Mouse (Mus musculus) CH12.LX (cell line): ENCODE data around the gene Myh1.

Source experiments
- CTCF ChIP-seq, 2 experiments: IDR thresholded peaks in 1 of 2; conservative IDR thresholded peaks in 1 of 2; 2 replicates each; pipeline ENCODE4 v1.5.1; 2011 to 2012; ENCODE audit warnings: low read depth in 2 of 2, low read length in 2 of 2, improper control_type of control experiment in 1 of 2, inconsistent platforms in 1 of 2, mild to moderate bottlenecking in 1 of 2, moderate library complexity in 1 of 2
- EP300 ChIP-seq: IDR thresholded peaks from 2 replicates; pipeline ENCODE4 v1.6.1; 2011; ENCODE audit warnings: low read length, improper control_type of control experiment
- MEF2A ChIP-seq: IDR thresholded peaks from 2 replicates; pipeline ENCODE4 v1.6.1; 2014; ENCODE audit warnings: low read depth, mild to moderate bottlenecking, inconsistent platforms, low read length, improper control_type of control experiment, borderline replicate concordance
- POLR2A ChIP-seq: IDR thresholded peaks from 2 replicates; pipeline ENCODE4 v1.6.1; 2011; ENCODE audit warnings: low read depth, mild to moderate bottlenecking, improper control_type of control experiment, low read length

DNA sequence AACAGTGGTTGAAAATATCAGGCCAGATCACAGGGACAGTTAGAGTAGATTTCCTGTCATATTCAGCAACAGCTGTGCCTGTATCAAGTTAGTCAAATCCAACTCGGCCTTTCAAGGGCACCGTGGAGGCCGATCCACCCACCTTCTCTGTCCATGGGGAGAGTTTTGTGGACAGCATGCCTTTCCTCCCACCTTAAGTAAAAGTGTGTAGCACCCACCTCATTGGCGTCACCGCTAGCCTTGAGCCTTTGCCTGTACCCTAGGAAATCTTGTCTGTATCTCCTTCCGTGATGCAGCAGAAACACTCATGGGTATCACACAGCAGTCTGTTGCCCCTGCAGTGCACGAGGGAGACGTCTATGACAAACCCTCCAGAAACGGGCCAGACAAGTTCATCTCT is 36.9 kb downstream of the Myh1 start:
- TF ChIP-seq POLR2A (no peak), CTCF (conservative IDR thresholded peaks at IDR 0.05 in 1 of 2, IDR thresholded peaks at IDR 0.05 in 1 of 2; ENCODE audit: low read depth in 2 of 2, low read length in 2 of 2) (no peak), EP300 (no peak), MEF2A (no peak)
